Mouse (Mus musculus): ENCODE measurements around the gene Nrxn1.

The Nrxn1 gene

DNA sequence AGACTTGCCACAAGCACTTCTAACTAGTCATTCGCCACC, at the start of gene Nrxn1:
Gene Nrxn1 (minus strand): TSS at position 30 of the 39 bp plus-strand sequence.
- in situ Hi-C loops (cut with MboI, MseI): no loop called here

DNA sequence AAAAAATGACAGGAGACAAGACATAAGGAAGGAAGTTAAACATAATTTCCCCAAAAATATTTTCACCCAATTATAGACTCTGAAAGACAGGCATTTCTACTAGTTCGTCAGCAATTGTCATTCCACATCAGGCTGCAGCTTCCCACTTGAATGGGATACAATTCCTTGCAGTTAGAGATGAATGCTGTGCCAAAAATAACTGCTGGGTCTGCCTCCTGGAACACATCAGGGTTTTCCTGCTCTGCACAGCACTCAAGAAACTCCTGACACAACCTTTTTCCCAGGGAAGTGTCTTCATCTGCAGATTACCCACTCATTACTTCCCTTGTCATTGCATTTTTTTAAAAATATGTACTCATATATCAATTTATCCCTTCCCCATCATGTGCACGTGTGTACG, 44.0 kb upstream of the Nrxn1 start:
- in situ Hi-C loops (cut with MboI, MseI): no loop called here

DNA sequence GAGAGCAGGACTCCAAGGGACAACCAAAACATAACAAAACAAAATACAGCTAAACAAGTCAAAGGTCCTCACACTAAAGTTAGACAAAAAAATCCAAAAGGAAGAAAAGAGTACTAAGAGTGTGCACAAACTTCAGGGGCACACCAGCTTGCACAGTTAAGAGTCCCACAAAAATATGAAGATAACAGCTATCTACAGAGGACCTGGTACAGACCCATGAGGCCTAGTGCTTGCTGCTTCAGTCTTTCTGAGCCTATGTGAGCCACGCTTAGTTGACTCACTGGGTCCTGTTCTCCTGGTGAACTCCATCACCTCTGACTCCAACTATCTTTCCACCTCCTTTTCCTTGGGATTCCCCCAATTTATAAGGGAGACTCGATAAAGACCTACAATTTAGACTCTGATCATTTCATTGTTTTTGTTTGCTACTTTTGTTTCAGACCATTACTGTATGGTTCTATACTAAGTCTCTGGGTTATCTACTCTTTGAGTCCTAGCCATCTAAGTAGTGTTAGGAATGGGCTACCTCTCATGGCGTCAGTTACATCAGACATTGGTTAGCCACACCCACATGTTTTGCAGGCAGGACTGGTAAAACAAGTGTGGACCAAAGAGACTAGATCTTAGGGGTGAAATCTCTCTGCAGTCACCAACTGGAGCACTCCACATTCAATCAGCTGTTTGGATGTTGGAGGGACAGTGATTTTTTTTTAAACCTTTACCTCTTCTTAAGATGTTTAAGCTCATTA, 20.2 kb upstream of the Nrxn1 start:
- in situ Hi-C loops (cut with MboI, MseI): no loop called here

DNA sequence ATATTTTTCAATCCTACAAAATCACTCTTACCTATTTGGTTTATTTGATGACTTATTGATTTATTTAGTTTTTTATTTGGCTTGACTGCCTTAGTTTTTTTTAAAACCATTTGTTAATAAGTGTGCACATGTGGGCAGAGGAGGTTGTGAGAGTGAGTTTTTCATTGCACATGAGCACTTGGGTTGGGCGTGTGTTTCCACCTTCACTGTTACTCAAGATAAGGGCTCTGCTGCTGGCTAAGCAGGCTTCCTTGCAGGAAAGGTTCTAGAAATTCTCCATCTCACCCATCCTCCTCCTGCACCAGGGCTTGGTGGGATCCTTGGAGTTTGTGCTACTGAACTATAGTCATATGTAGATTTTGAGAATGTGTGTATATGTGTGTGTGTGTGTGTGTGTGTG, 19.2 kb upstream of the Nrxn1 start:
- in situ Hi-C loops (cut with MboI, MseI): no loop called here

- in situ Hi-C loops (cut with MboI, MseI): no loop called here
These were observed 407 bp upstream of the Nrxn1 start for GRCm38 (mm10) chr17:91093081-91093875.

DNA sequence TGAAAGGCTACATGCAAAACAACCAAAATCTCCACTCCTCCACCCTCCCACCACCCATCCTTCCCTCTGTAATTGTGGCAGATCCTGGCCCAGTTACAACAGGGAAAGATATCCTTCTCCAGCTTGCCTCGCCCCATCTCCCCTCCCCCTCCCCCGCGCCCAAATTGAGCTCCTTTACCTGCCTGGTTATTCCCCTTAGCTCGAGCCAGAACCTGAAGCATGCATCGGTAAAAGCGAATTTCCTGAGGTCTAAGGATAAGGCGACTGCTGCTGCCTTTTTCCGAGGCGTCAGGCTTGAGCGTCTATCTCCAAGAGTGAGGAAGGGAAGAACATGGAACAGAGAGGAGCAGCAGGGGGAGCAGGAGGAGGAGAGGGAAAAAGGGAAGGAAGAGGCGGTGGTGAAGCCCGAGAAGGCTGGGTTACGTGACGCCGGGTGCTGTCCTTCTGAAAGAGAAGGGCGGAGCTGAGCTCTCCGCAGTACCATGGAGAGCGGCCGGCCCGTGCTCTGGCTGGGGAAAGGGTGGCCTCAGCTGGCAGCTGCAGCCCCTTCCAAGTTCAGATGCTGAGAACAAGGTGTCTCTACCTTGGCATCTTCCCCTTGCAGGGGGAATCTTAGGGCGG, 340 bp downstream of the Nrxn1 start:
- in situ Hi-C loops (cut with MboI, MseI): no loop called here

DNA sequence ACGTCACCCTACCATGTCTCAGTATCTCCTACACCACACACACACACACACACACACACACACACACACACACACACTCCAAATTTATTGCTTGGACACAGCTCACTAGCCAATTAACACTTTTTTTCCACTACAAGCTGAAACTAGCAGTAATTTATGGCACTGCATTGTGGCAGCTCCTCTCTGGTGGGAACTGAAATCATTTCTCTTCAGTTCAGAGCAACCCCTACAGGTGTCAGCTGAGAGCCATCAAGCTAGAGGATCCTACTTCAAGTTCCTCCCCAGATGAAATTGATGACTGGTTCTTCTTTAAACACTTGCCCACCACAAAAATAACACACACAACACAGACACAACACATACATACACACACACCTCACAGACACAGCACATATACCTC, 2.2 kb downstream of the Nrxn1 start:
- in situ Hi-C loops (cut with MboI, MseI): no loop called here

DNA sequence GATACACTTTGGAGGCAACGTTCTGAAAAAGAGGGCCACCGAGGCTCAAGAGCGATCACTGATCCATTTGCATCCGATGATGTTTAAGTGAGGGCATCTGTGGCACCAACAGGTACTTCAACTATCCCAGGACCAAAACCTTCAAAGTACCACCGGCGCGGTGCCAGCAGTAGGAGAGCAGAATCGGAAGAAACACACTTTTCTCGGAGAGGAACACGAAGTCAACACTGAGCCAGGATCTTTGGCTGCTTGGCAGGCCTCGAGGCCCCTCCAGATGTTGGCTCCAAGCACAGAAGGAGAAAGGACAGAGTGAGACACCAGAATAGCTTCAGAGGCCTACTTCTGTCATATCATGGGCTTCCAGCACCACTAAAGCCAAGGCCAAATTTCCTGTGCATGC, 3.9 kb downstream of the Nrxn1 start:
- in situ Hi-C loops (cut with MboI, MseI): no loop called here

GRCm38 (mm10) chr17:91088037-91088715, 4.7 kb downstream of the Nrxn1 start:
- in situ Hi-C loops (cut with MboI, MseI): no loop called here

DNA sequence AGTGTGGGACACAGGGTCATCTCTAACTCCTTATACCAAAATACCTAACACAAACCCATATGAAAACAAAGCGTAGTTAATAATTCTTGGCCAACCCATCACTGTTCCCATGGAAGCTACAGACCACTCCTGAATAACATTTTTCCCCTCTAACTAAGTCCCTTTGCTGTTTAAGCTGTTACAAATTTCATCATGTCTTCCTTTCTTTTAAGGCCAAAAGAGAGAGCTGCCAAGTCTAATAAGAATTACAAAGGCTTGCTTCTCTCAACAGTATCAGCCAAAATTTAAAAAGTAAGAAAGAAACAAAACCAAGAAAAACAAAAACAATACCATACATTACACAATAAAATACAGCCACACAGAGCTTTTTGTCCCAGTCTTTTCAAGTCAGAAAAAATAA, 6.5 kb downstream of the Nrxn1 start:
- in situ Hi-C loops (cut with MboI, MseI): no loop called here

DNA sequence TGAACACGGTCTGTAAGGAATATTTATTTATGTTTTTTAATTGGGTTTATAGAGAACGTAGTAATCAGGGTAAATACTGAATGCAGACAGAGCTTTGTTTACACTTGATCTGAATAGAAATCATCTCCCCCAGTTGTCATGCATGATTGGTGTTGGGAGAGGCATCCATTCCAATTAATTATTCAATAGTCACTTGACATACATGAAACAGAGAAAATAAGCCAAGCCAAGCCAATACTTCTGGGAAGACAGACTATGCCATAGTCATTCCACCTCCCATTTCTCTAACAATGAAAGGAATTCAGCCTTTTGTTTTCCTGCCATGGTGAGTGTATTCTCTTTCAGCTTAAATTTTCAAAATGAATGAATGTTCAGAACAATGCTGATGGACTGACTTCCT, 7.5 kb downstream of the Nrxn1 start:
- in situ Hi-C loops (cut with MboI, MseI): no loop called here

DNA sequence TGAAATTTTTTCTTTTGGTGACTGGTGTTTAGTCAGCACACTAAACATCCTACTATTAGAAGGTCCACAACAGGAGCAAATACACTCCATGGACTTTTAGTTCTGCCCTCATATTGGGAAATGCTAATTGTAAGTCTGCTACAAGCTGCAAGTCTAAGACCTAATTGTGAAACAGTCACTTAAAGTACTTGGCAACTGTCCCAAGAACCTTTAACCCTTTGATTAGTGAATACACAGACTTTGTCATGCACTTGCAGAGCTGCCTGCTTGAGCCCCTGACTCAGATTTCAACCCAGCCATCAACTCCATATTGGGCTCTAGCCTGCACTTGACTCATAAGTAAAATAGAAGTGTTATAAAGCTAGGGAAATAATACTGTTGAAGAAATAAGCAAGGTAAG, 13.8 kb downstream of the Nrxn1 start:
- in situ Hi-C loops (cut with MboI, MseI): no loop called here

DNA sequence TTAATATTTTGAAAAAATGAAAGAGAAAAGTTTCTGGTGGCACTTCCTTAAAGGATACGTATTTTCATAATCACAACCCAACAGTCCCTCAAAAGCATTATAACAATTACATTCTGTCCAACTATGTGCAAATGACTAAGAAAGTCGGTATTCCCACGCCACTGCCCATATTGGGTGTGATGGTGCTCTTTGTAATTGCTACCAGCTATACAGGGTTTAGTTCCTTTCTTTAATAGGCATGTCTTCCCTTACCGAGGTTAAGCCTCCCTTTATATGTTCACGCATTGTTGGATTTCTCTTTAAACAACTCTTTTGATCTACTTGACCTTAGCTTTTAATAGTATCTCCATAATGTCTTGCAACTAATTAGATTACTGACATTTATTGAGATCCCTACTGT, 18.1 kb downstream of the Nrxn1 start:
- in situ Hi-C loops (cut with MboI, MseI): no loop called here

DNA sequence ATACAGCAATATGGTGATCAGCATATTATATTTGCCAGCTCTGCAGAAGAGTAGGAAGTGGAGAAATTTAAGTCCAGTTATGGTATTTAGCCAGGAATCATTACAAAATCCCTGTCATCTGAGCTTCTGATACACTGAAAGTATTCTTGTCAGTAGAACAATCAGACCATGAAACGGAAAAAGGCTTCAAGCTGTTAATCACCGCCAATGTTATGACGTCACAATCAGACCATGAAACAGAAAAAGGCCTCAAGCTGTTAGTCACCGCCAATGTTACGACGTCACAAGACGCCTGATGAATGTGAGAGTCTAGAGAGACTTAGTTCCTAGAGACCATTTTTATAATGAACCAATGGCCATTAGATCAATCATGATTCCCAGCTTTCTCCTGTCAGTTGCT, 59.4 kb downstream of the Nrxn1 start:
- in situ Hi-C loops (cut with MboI, MseI): no loop called here

GRCm38 (mm10) chr17:91025061-91025623, 67.7 kb downstream of the Nrxn1 start:
- in situ Hi-C loops (cut with MboI, MseI): no loop called here

- in situ Hi-C loops (cut with MboI, MseI): no loop called here
These were observed 85.3 kb downstream of the Nrxn1 start for GRCm38 (mm10) chr17:91007385-91008089.

DNA sequence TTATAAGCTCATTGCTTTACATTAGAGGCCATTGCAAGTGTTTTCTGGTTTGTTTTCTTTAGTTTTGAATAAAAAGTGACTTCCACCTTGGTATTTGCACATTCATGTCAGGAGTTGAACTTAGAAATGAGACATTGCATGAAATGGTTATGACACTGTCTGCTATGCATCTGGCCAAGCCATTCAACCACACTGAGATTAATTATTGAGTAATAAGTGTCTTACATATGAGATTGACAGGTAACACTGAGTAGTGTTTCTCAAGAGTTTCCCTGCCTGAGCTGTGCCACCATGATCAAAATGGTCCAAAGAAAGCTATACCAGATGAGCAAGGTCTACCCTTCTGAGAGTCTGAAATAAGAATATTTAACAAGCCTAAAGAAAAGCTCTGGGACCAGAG, 92.5 kb downstream of the Nrxn1 start:
- in situ Hi-C loops (cut with MboI, MseI): no loop called here

GRCm38 (mm10) chr17:90999667-91000154, 93.2 kb downstream of the Nrxn1 start:
- in situ Hi-C loops (cut with MboI, MseI): no loop called here

GRCm38 (mm10) chr17:90997714-90998113, 95.2 kb downstream of the Nrxn1 start:
- in situ Hi-C loops (cut with MboI, MseI): no loop called here

DNA sequence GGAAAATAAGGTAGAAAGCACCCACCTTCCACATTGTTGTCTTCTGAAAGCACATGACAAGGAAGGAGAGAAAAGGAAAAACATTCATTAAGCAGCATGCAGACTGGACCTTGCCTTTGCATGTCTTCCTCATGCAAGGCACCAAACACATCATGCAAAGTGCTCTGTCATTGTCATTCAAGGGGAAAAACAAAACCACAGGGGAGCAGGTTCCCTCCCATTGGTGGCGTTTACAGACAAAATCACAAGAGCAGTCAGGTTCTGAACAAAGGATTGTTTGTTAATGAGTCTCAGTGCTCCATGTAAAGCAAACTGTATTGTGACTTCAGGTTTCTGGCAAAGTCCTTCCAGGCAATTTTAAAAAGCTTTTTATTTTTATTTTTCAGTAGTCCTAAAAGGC, 97.4 kb downstream of the Nrxn1 start:
- in situ Hi-C loops (cut with MboI, MseI): no loop called here

DNA sequence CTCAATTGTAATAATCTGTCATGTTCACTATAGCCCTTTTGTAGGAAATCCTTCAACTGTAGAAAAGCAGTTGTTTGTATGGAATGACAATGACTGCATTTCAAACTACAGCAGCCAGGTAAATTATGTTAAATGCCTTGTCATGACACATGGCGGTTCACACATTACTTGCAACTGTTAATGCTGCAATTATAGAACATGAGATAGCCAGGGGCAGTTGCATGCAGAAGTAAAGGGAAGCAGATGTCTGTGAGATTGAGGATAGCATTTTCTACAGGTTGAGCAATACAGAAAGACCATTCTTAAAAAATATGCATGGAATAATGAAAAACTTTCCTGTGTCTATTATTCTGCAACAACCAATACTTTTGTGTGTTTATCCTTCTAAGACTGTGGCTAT, 98.6 kb downstream of the Nrxn1 start:
- in situ Hi-C loops (cut with MboI, MseI): no loop called here

DNA sequence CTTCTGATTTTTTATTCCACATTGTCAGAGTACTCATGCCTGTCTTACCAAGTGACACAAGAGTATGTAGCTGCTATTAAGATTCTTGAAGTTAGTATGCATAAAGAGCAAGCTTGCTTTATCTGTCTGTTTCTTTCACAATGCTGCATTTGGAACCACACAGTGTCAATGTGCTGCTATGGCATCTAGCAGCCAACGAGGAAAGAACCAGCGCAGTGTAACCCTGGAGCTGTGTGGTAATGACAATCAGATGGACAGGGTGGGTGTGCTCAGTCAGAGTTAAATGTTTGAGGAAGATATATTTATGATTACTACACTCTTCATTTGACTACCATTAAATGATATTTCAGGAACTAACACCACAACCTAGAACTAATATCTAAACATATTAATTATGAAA, 102.1 kb downstream of the Nrxn1 start:
- in situ Hi-C loops (cut with MboI, MseI): no loop called here
